Mouse (Mus musculus): ENCODE data around the gene Hsd17b6. TPM values are rescaled to one million over a fixed set of nuclear protein-coding genes. Genes with fewer than 3 reads are reported as not detected.

Gene Hsd17b6
- total RNA-seq, 1 experiment from 2014 or later, result not detected

DNA sequence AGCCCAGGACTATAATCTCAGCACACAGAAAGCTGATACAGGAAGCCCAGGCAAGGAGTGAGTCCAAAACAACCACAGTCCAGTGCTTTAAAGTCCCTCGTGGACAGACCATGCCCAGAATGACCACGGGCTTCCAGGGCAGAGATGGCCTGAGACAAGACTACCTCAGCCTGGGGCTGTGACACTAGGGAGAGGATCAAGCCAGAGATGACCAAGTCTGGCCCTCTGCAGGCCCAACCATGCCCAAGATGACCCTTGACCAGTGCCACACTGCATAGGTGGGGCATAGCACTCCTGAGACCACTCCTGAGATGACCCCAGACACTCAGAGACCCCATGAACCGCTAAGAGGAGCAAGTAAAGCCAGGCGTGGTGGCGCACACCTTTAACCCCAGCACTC, 2.3 kb upstream of the Hsd17b6 start:
- ATAC-seq (ENCODE audit: extremely low read depth, insufficient number of reproducible peaks, low FRiP score, poor library complexity, severe bottlenecking), result no peak

DNA sequence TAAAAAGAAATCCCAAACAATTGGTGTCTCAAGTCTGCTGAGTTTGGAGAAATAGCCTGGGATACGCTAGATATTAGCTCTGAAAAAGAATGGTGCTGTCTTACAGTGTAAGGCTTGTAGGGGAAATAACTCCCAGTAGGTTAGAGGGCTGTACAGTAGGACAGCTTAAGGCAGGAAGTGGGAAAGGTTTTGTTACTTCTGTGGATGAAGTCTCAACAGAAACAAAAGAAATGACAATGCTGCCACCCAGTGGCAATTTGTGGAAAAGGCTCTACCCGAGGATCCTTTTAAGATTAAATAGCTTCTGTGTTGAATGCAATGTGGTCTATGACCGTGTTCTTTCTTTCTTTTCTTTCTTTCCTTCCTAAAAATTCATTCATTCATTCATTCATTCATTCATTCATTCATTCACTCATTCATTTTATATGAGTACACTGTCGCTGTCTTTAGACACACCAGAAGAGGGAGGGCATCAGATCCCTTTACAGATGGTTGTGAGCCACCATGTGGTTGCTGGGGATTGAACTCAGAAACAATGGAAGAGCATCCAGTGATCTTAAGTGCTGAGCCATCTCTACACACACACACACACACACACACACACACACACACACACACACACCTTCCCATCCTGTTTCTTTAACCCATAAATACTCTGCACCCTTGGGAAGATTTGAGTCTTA, 937 bp upstream of the Hsd17b6 start:
- peak; percentile 61; the same call in 1 of the 2 replicates for ATAC-seq (ENCODE audit: extremely low read depth, insufficient number of reproducible peaks, low FRiP score, poor library complexity, severe bottlenecking)

DNA sequence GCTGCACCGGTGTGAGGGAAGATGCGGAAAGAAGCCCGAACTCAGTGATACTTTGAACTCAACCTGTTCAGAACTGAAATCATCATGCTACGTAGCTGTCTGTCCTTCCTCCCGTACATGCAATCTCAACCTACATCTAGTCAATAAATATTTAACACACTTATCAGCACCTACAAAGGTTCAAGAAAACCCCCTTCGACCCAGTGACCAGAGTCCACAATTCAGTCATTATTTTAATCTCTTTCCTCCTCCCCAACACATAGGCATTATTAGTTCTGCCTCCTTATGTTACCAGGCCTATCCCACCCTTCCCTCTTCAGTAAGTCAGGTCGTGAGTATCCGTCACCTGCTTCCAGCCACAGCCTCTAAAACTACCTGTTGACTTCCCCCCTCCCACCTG, 1.9 kb downstream of the Hsd17b6 start:
- no peak for ATAC-seq (ENCODE audit: extremely low read depth, insufficient number of reproducible peaks, low FRiP score, poor library complexity, severe bottlenecking)

DNA sequence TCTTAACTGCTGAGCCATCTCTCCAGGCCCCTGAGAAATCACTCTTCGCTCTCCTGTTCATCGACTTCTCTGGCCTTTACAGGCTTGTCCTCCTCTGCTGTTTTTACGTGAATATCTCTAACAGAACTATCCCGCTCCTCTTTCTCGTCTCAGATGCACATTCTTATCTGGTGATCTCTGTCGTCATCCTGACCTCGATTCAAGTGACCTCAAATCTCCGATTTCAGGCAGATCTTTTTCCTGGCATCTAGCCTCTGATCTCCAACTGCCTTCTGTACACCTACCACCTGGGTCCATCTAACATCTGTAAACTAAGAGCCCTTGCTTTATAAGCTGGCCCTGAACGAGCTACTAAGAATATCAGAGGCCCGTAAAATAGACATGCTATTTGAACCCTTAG, 2.5 kb downstream of the Hsd17b6 start:
- ATAC-seq (ENCODE audit: extremely low read depth, insufficient number of reproducible peaks, low FRiP score, poor library complexity, severe bottlenecking), result no peak

DNA sequence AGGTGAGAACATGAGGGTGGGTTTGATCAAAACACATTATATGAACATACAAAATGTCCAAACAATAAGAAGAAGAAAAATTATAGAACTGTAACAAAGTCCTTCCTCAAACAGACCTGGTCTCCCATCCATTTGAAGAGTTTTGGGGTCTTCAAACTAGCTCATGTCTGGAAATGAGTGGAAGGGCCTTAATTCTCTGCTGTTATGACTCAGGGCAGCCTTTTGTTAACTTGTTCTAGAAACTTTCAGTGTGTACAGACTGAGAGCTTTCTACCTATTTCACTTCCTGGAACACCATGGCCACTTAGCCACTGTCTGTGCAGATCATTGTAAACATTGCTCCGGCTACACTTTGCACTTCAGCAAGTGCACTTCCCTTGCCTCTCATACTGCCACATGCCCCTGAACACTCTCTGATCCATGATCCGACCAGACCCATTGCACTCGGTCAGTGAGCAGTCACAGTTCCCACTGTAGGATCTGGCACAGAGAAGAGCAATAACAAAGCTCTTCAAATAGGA, 4.1 kb downstream of the Hsd17b6 start:
- ATAC-seq (ENCODE audit: extremely low read depth, insufficient number of reproducible peaks, low FRiP score, poor library complexity, severe bottlenecking), result no peak

DNA sequence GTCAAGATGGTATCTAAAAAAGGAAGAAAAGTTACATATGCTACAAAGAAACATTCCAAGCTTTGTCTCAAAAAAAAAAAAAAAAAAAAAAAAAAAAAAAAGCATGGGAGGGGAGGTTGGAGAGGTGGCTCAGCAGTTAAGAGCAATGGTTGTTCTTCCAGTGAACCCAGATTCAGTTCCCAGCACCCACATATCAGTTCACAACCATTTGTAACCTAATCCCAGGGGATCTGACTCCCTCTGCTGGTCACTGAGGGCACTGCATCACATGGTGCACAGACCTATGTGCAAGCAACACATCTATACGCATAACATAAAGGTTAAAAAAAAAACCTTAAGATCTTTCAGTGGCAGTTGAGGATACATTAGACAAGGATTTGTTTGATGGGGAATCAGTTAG, 9.2 kb downstream of the Hsd17b6 start:
- ATAC-seq (ENCODE audit: extremely low read depth, insufficient number of reproducible peaks, low FRiP score, poor library complexity, severe bottlenecking), result no peak

DNA sequence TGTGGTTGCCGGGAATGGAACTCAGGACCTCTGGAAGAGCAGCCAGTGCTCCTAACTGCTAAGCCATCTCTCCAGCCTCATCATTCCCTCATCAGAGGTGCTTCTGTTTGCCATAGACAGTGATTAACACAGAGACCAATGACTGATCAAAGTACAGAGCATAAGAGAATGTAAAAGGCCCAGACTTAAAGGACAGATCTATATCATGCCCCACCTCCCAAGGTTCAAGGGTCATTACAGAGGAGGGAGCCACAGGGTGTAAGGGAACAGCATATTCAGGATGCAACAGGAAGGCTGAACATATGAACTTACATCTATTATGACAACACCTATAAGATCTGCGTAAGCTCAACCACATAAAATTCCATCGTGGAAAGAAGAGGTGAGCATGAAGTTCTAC, 10.7 kb downstream of the Hsd17b6 start:
- no peak for ATAC-seq (ENCODE audit: extremely low read depth, insufficient number of reproducible peaks, low FRiP score, poor library complexity, severe bottlenecking)

DNA sequence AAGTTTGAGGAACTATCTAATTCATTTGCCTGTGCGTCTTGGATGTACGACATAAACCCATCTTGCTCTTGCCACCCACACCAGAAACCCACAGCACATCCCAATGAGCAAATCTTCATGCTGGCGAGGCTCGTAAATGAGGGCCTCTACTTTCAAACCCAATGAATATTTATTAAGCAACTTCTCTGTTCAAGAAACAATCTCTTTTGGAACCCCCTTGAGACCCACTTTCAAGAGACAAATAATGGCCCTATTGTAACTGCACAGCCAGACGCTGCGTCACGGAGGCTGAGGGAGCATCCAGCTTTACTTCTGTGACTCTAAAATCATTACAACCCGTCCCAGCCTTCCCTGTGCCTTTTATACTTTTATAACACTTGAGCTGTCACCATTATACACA, 21.8 kb downstream of the Hsd17b6 start:
- no peak for ATAC-seq (ENCODE audit: extremely low read depth, insufficient number of reproducible peaks, low FRiP score, poor library complexity, severe bottlenecking)

DNA sequence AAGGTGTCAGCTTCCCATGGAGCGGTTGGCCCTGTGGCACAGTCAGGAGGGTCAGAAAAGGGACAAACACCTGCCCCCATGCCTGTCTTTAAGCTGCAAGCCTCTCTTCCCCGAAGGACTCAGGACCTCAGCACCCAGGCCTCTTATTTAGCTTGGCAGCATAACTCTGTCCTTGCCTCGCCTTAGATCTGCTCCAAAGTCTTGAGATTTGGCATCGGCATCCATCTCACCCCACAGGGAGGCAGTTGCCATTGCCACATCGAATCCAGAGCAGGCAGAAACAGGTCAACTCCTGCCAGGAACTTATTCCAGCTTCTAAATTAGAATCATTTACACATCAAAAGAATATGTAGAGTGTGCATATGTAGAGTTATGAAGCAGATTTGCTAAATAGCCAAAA, 22.8 kb downstream of the Hsd17b6 start:
- ATAC-seq (ENCODE audit: extremely low read depth, insufficient number of reproducible peaks, low FRiP score, poor library complexity, severe bottlenecking), result no peak

DNA sequence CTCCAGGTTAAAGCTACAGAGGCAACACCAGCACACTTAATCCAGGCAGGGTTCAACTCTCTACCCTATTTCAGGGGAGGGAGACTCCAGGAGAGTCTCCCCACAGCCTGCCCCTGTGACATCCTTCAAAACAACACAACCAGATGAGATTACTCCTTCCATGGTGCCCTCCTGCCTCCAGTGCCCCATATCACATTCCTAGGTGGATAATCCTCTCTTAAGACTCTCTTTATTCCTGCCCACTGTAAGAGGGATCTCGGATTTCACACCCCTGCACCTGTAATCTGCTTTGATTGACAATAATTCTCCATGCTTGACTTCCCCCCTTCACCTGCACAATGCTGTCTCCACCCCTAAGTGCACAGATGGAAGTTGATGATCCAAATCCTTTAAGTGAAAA, 31.9 kb downstream of the Hsd17b6 start:
- ATAC-seq (ENCODE audit: extremely low read depth, insufficient number of reproducible peaks, low FRiP score, poor library complexity, severe bottlenecking), result no peak

DNA sequence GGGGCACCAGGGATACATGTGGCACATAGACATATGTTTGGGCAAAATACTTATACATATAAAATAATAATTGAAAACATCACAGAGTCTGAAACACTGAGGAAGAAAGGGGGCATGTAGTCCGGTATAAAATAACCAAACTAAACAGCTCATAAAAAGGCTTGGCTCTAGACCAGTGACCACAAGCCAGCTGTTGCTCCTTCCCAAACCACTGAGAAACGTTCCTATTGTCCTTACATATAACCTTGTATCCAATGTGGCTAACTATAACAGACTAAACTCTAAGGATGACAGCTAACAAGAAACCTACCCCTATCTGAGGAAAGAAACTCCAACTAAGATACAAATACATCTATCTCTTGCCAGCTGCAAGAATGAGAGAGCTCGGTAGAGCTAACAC, 33.3 kb downstream of the Hsd17b6 start:
- ATAC-seq (ENCODE audit: extremely low read depth, insufficient number of reproducible peaks, low FRiP score, poor library complexity, severe bottlenecking), result no peak

DNA sequence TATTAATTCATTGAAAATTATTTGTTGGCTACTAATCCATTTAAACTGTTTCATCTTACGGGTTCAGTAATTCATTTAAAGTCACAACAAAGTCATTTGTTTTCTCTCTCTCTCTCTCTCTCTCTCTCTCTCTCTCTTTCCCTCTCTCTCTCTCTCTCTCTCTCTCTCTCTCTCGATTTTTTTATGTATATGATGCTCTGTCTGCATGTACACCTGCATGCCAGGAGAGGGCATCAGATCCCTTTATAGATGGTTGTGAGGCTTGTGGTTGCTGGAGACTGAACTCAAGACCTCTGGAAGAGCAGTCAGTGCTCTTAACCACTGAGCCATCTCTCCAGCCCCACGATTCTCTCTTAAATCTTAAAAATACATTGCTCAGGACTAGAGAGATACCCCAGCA, 36.3 kb downstream of the Hsd17b6 start:
- ATAC-seq (ENCODE audit: extremely low read depth, insufficient number of reproducible peaks, low FRiP score, poor library complexity, severe bottlenecking), result no peak

DNA sequence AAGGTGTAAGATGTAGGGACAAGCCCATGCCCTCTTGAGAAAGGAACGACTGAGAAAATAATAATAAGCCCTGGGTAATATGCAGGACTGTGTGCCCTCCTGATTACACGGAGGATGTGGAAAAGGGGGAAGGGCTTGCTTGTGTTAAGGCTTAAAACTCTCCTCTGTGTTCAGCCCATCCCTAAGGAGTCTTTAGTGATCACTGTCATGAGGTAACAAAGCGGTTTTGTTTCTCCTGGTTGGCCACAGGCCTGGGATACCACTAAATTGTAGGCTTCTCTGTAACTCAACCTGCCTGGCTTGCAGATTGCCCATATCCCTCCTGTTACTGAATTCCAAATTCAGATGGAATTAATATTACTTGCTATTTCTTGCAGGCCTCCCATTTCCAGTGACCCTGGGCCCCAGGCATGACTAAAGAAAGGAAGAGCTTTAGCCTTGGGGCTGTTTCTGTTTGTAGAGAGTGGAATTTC, 37.0 kb downstream of the Hsd17b6 start:
- ATAC-seq (ENCODE audit: extremely low read depth, insufficient number of reproducible peaks, low FRiP score, poor library complexity, severe bottlenecking), result no peak

DNA sequence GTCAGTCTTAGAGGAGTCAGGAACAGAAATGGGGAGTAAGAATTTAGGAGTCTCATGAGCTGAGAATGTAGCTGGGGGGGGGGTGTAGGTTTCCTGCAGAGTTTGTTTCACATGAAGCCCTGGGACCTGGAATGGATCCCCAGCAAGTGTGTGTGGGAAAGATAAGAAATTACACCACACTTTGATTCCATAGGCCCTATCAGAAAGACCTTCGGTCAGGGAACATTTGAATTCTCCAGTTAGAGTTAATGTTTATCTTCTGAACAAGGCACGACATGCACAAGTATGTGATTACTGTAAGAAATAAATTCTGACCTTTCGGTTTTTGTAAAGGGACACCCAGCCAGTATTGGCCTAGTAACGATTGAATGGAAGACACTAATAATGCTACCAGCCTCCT, 37.6 kb downstream of the Hsd17b6 start:
- ATAC-seq (ENCODE audit: extremely low read depth, insufficient number of reproducible peaks, low FRiP score, poor library complexity, severe bottlenecking), result no peak

DNA sequence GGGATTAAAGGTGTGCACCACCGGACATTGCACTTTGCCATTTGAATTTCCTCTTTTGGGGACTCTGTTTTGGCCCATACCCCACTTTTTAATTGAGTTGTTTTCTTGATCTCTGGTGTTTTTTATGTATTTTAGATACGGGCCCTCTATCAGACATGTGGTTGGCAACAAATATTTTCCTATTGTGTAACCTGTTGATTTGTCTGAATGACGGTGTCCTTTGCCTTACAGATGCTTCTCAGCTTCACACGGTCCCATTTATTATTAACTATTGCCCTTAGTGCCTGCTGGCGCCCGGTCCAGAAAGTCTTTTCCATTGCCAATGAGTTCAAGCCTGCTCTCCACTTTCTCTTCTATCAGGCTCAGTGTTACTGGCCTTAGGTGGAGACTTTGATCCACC, 40.9 kb downstream of the Hsd17b6 start:
- no peak for ATAC-seq (ENCODE audit: extremely low read depth, insufficient number of reproducible peaks, low FRiP score, poor library complexity, severe bottlenecking)

DNA sequence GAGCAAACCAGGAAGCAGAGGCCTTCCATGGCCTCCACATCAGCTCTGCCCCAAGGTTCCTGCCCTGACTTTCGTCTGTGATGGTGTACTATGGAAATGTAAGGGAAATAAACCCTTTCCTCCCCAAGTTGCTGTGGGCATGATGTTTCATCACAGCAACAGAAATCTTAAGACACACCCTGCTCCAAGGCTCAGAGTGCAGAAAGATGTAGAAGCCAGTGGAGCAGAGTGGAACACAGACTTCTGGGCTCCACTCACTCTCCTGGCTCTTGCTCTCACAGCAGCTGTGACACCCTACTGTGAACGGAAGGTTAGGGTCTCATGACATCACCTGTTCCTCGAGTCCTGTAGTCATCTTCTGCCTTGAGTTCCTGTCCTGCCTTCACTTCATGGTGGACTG, 43.4 kb downstream of the Hsd17b6 start:
- ATAC-seq (ENCODE audit: extremely low read depth, insufficient number of reproducible peaks, low FRiP score, poor library complexity, severe bottlenecking), result no peak

DNA sequence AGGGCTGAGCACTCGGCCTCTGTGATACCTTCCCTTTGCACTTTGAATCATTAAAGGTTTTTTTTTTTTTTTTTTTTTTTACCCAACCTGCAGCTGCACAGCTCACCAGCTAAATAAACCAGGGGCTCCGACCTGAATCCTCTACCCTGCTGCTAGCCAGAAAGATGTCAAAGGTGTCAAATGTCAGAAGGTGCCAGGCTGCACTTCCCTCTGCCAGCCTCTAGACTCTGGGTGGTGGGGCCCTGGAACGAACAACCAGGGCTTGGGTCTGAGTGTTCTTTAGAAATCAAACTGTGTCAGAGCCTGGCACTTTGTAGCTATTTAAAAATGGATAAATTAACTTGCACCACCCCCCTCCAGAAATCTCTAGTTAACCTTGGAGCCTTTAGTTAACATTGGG, 45.0 kb downstream of the Hsd17b6 start:
- ATAC-seq (ENCODE audit: extremely low read depth, insufficient number of reproducible peaks, low FRiP score, poor library complexity, severe bottlenecking), result no peak

DNA sequence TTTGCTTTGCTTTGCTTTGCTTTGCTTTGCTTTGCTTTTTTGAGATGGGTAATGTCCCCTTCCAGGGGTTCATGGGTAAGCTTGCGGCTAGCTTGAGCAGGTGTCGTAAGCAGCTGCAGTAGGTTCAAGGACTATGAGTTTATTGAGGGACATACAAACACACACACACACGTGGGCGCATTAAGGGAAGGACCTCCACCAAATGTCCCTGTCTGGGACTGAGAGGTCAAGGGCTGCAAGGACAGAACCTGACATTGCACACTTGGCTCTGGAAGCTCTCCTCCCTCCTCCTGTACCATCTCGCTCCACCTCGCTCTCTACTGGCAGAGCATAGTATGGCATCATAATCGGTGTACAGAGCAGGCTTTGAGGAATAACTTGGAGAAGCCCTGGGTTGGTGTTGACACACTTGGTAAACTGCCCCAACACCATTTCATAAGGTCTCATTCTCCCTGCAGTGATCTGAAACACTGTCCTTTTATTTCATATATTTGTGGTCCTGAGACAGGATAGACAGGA, 48.2 kb downstream of the Hsd17b6 start:
- no peak for ATAC-seq (ENCODE audit: extremely low read depth, insufficient number of reproducible peaks, low FRiP score, poor library complexity, severe bottlenecking)

DNA sequence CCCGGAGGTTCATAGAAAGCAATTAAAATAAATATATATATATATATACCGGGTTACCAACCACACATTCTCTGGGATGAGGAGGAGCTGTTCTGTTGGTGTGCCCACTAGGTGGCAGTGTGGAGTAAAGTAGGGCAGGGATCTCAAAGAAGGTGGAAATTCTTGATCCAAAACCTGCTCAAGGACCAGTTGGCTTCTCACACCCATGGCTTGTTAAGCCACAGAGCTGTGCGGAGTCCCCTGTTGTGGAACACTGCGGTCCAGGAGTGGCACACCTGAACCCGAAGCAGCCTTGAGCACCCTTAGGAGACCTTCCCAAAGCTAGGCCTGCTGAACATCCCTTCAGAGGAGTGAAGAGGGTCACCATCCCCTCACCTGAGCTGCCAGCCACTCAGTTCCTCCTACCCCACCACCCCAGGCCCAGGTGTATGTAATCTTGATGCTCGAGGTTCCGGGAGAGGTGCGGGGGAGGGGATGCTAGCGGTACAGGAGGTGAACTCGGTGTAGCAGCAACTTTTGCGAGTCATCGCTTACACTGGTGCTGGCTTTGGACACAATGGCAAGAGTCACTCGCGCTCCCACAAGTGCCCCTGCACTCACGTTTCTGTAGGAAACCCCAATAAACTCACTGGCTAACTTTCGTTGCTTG, 51.1 kb downstream of the Hsd17b6 start:
- peak; percentile 60; the same call in 1 of the 2 replicates for ATAC-seq (ENCODE audit: extremely low read depth, insufficient number of reproducible peaks, low FRiP score, poor library complexity, severe bottlenecking)

DNA sequence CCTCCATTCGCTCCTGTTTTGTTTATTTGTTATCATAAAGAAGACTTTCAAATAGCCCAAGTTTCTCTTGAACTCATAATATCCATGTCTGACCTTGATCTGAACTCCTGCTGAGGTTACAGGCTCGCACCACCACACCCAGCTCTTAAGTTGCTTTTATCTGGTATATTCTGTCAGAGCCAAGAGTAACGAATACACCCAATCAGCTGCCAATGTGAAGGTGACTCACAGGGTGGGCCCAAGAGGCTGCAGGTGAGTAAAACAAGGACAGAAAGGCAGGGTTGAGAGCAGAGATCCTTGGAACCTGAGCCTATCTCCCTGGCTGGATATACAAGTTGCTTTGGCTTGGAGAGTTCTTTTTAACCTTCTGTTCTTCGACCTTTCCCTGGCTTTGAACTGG, 52.4 kb downstream of the Hsd17b6 start:
- ATAC-seq (ENCODE audit: extremely low read depth, insufficient number of reproducible peaks, low FRiP score, poor library complexity, severe bottlenecking), result no peak
